Mouse (Mus musculus): Measurements from ENCODE around the gene Zfp933. TPM values are rescaled to one million over a fixed set of nuclear protein-coding genes. Genes with fewer than 3 reads are reported as not detected.
A peak's percentile ranks its signal among the peaks of the same experiment; 100 is the strongest.
"Not testable (repeated sequence)": the region's sequence is repeated elsewhere in the genome, so short reads cannot be mapped to it uniquely, and the experiment has no call there.

The Zfp933 gene
- polyA plus RNA-seq, 1 experiment from 2014 or later: 4.8 TPM

- Histone ChIP-seq H3K36me3 (ENCODE audit: insufficient read depth, low read length) (peaks cover 52% of the 10 kb centered on the region), H3K4me2 (replicated peaks; ENCODE audit: low read depth, low read length) (no peak overlapping the region)
Measured at GRCm38 (mm10) chr4:147878537-147878936, 30.4 kb upstream of the Zfp933 start.

GRCm38 (mm10) chr4:147875852-147876575 is 27.8 kb upstream of the Zfp933 start:
- Histone ChIP-seq H3K4me3 (ENCODE audit: low read depth, low read length) (no peak overlapping the region), H3K9me3 (ENCODE audit: low read length) (no peaks in the 10 kb centered on the region), H3K27me3 (replicated peaks; ENCODE audit: insufficient read depth, low read length) (no peaks in the 10 kb centered on the region), H3K27ac (ENCODE audit: low read length) (no peak overlapping the region), H3K9ac (replicated peaks; ENCODE audit: low read depth) (no peak overlapping the region), H3K36me3 (ENCODE audit: insufficient read depth, low read length) (peaks cover 29% of the 10 kb centered on the region), H3K4me1 (ENCODE audit: insufficient read depth, low read depth, low read length) (no peaks in the 10 kb centered on the region), H3K4me2 (replicated peaks; ENCODE audit: low read depth, low read length) (no peak overlapping the region)
- ATAC-seq (no peak), DNase-seq (ENCODE audit: low spot score) (no peak)
- WGBS: 85% methylated on average over 4 of the region's 4 CpGs
- no peak for TF ChIP-seq CTCF (IDR thresholded peaks at IDR 0.05)
- no peak for TF ChIP-seq EP300 (IDR thresholded peaks at IDR 0.05)

More at GRCm38 (mm10) chr4:147878537-147878936, 30.4 kb upstream of the Zfp933 start:
- DNase-seq (ENCODE audit: low spot score): no peak
- Histone ChIP-seq H3K27ac (ENCODE audit: low read length) (no peak overlapping the region), H3K4me1 (ENCODE audit: insufficient read depth, low read depth, low read length) (no peaks in the 10 kb centered on the region), H3K9ac (replicated peaks; ENCODE audit: low read depth) (no peak overlapping the region), H3K9me3 (ENCODE audit: low read length) (no peaks in the 10 kb centered on the region), H3K4me3 (ENCODE audit: low read depth, low read length) (no peak overlapping the region), H3K27me3 (replicated peaks; ENCODE audit: insufficient read depth, low read length) (no peaks in the 10 kb centered on the region)
- no peak for ATAC-seq
- WGBS: 92% methylated on average over 9 of the region's 9 CpGs
- no peak for TF ChIP-seq EP300 (IDR thresholded peaks at IDR 0.05)
- TF ChIP-seq CTCF (IDR thresholded peaks at IDR 0.05): no peak

- TF ChIP-seq EP300 (IDR thresholded peaks at IDR 0.05): no peak
- TF ChIP-seq CTCF (IDR thresholded peaks at IDR 0.05): no peak
- H3K27ac ChIP-seq (ENCODE audit: low read length): peak overlapping the region; percentile 79; the same call in 1 of the 2 replicates
- peak overlapping the region; percentile 81 for H3K4me3 ChIP-seq (ENCODE audit: low read depth, low read length)
- H3K4me1 ChIP-seq (ENCODE audit: insufficient read depth, low read depth, low read length): peaks cover 9% of the 10 kb centered on the region
- peak overlapping the region; percentile 20 for H3K9ac ChIP-seq (replicated peaks; ENCODE audit: low read depth)
- ATAC-seq (no peak), DNase-seq (ENCODE audit: low spot score) (no peak)
- no peaks in the 10 kb centered on the region for H3K9me3 ChIP-seq (ENCODE audit: low read length)
- H3K4me2 ChIP-seq (replicated peaks; ENCODE audit: low read depth, low read length): peak overlapping the region; percentile 59
- peaks cover 6% of the 10 kb centered on the region; the same call in 1 of the 2 replicates for H3K36me3 ChIP-seq (ENCODE audit: insufficient read depth, low read length)
- H3K27me3 ChIP-seq (replicated peaks; ENCODE audit: insufficient read depth, low read length): no peaks in the 10 kb centered on the region
- 7% methylated on average over 5 of the region's 5 CpGs for WGBS
Measured at GRCm38 (mm10) chr4:147869238-147869637, 21.1 kb upstream of the Zfp933 start.

- peak within 1 kb of the TSS; percentile 81 for H3K4me3 ChIP-seq (ENCODE audit: low read depth, low read length)
- peak; percentile 100 for DNase-seq (ENCODE audit: low spot score)
- TF ChIP-seq EP300 (IDR thresholded peaks at IDR 0.05) (peak; percentile 82), CTCF (IDR thresholded peaks at IDR 0.05) (no peak; the same call in 1 of the 2 replicates)
- H3K9ac ChIP-seq (replicated peaks; ENCODE audit: low read depth): peak within 1 kb of the TSS; percentile 71
- H3K27ac ChIP-seq (ENCODE audit: low read length): peak within 1 kb of the TSS; percentile 90
- WGBS: under 1% methylated on average over 28 of the region's 30 CpGs
- peak within 1 kb of the TSS; percentile 85 for H3K4me2 ChIP-seq (replicated peaks; ENCODE audit: low read depth, low read length)
- H3K9me3 ChIP-seq (ENCODE audit: low read length): no peaks in the 10 kb centered on the region
- peaks cover under 1% of the 10 kb centered on the region; the same call in 1 of the 2 replicates for H3K36me3 ChIP-seq (ENCODE audit: insufficient read depth, low read length)
- peak; percentile 99 for ATAC-seq
- peaks cover 9% of the 10 kb centered on the region for H3K4me1 ChIP-seq (ENCODE audit: insufficient read depth, low read depth, low read length)
- no peaks in the 10 kb centered on the region for H3K27me3 ChIP-seq (replicated peaks; ENCODE audit: insufficient read depth, low read length)
Measured at GRCm38 (mm10) chr4:147868450-147869031, 20.4 kb upstream of the Zfp933 start, which contains the start of the genes Miip and Fv1. TSS of gene Miip (minus strand) at chr4:147868816. TSS of gene Fv1 (plus strand) at chr4:147868979.

GRCm38 (mm10) chr4:147867563-147868449 is 19.6 kb upstream of the Zfp933 start:
- no peaks in the 10 kb centered on the region for H3K9me3 ChIP-seq (ENCODE audit: low read length)

GRCm38 (mm10) chr4:147866793-147867192 is 18.6 kb upstream of the Zfp933 start:
- H3K4me2 ChIP-seq (replicated peaks; ENCODE audit: low read depth, low read length); H3K4me1 ChIP-seq (ENCODE audit: insufficient read depth, low read depth, low read length); H3K36me3 ChIP-seq (ENCODE audit: insufficient read depth, low read length); H3K4me3 ChIP-seq (ENCODE audit: low read depth, low read length); ATAC-seq; H3K9ac ChIP-seq (replicated peaks; ENCODE audit: low read depth); H3K9me3 ChIP-seq (ENCODE audit: low read length); H3K27ac ChIP-seq (ENCODE audit: low read length); H3K27me3 ChIP-seq (replicated peaks; ENCODE audit: insufficient read depth, low read length): not testable (repeated sequence)
- peak; percentile 46 for DNase-seq (ENCODE audit: low spot score)
- WGBS: 34% methylated on average over 3 of the region's 3 CpGs

More at GRCm38 (mm10) chr4:147867563-147868449, 19.6 kb upstream of the Zfp933 start:
- TF ChIP-seq EP300 (IDR thresholded peaks at IDR 0.05) (no peak), CTCF (IDR thresholded peaks at IDR 0.05) (no peak)
- H3K27ac ChIP-seq (ENCODE audit: low read length): peak overlapping the region; percentile 90
- H3K4me1 ChIP-seq (ENCODE audit: insufficient read depth, low read depth, low read length): peaks cover 9% of the 10 kb centered on the region
- H3K27me3 ChIP-seq (replicated peaks; ENCODE audit: insufficient read depth, low read length): no peaks in the 10 kb centered on the region
- peak; percentile 6 for ATAC-seq
- DNase-seq (ENCODE audit: low spot score): no peak
- H3K9ac ChIP-seq (replicated peaks; ENCODE audit: low read depth): peak overlapping the region; percentile 71
- WGBS: 3% methylated on average over 22 of the region's 22 CpGs
- H3K4me3 ChIP-seq (ENCODE audit: low read depth, low read length): peak overlapping the region; percentile 81
- no peaks in the 10 kb centered on the region for H3K36me3 ChIP-seq (ENCODE audit: insufficient read depth, low read length)
- H3K4me2 ChIP-seq (replicated peaks; ENCODE audit: low read depth, low read length): peak overlapping the region; percentile 85

Data from lung, postnatal 0 days (tissue).